Mouse (Mus musculus) embryonic fibroblast, embryonic 13.5 days (primary cell): ENCODE results near the gene Fam76a.

Source experiments
- CTCF ChIP-seq: IDR thresholded peaks from 2 replicates; pipeline ENCODE4 v1.5.1; 2011; ENCODE audit warnings: mild to moderate bottlenecking, control low read depth, low read length, moderate library complexity, borderline replicate concordance; ENCODE audit not compliant: insufficient read depth
- POLR2A ChIP-seq: IDR thresholded peaks from 2 replicates; pipeline ENCODE4 v1.6.1; 2011; ENCODE audit warnings: low read depth, mild to moderate bottlenecking, control low read depth, low read length, moderate library complexity

DNA sequence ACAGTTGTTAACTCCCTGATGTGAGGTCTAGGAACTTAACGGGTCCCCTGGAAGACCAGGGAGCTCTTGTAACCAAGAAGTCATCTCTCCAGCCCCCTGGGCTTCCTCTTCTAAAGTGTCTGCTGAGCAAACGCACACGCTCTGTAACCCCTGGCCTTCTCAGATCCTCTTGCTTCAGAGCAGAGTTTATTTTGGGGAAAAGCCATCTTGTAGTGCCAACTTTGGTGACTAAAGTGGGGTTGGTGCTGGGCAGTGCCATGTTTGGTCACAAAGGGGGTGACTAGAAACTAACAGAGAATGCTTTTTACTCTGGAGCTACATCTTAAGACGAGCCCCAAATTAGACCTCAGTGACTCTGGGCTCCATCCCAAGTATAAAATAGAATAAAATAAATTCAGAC lies 22.4 kb upstream of the Fam76a start:
- TF ChIP-seq CTCF, result no peak
- TF ChIP-seq POLR2A, result no peak
